Mouse (Mus musculus): ENCODE measurements around the gene Slc38a11. TPM values are rescaled to one million over a fixed set of nuclear protein-coding genes. Genes with fewer than 3 reads are reported as not detected.

Slc38a11 gene
- 0.04 and 0.09 TPM in 2 replicates for polyA plus RNA-seq (2012; rRNA removed)

GRCm38 (mm10) chr2:65363828-65364497 lies at the start of gene Slc38a11:
Gene Slc38a11 (minus strand): TSS chr2:65364034.

Other genes starting within 250 kb of the Slc38a11 start
- 6.6 and 7.7 TPM in 2 replicates for gene Cobll1, start 124.6 kb downstream of the Slc38a11 start, polyA plus RNA-seq (2012; rRNA removed)
- gene Scn3a, start 203.6 kb upstream of the Slc38a11 start, polyA plus RNA-seq (2012; rRNA removed) = 0.09 and 0.16 TPM in 2 replicates